In genomic region chr5:24595786-24596380, GRCm38 (mm10) we compare ENCODE assay signal across 10 mouse cellular contexts. TPM values are rescaled to one million over a fixed set of nuclear protein-coding genes. Genes with fewer than 3 reads are reported as not detected.
DNase-seq lines count a peak whose midpoint lies in the region; ATAC-seq and TF ChIP-seq lines count a peak whose summit lies in the region.
"Had no signal": no experiment of that assay in that cellular context is flagged by ENCODE, and none has a peak within 500 bp of the region (broad histone marks: within the 10 kb centered on the region; RNA-seq: fewer than 3 reads in every experiment).

No protein-coding gene starts in this region.

- H3K4me3 ChIP-seq in E14TG2a.4 (replicated peaks; ENCODE audit: low read length) = 0 out of 2 replicates have a peak overlapping the region, but pooled peaks have one; percentile 17
- peak overlapping the region; percentile 31 for H3K4me3 ChIP-seq in forebrain, embryonic 13.5 days
- H3K4me3 ChIP-seq in midbrain, embryonic 10.5 days = peak overlapping the region; percentile 39; the same call in 1 of the 2 replicates
- H3K4me3 ChIP-seq: embryonic facial prominence, embryonic 13.5 days had no signal

- peak overlapping the region; percentile 63 for H3K4me2 ChIP-seq in forebrain, embryonic 13.5 days
- H3K4me2 ChIP-seq: embryonic facial prominence, embryonic 13.5 days had no signal

- peaks cover 29% of the 10 kb centered on the region for H3K36me3 ChIP-seq in E14TG2a.4 (ENCODE audit: insufficient read depth, low read length)
- peaks cover 49% of the 10 kb centered on the region for H3K36me3 ChIP-seq in forebrain, embryonic 13.5 days (ENCODE audit: poor library complexity, severe bottlenecking)
- peaks cover 47% of the 10 kb centered on the region for H3K36me3 ChIP-seq in midbrain, embryonic 10.5 days

- no peak for TF ChIP-seq CTCF in E14TG2a.4 (conservative IDR thresholded peaks at IDR 0.05; ENCODE audit: low read length)

- WGBS in forebrain, embryonic 13.5 days = 40% methylated on average over 14 of the region's 14 CpGs
- 52% methylated on average over 14 of the region's 14 CpGs for WGBS in midbrain, embryonic 10.5 days

- no peaks in the 10 kb centered on the region for H3K9me3 ChIP-seq in E14TG2a.4 (ENCODE audit: low read length)
- no peaks in the 10 kb centered on the region for H3K9me3 ChIP-seq in forebrain, embryonic 13.5 days (replicated peaks)
- no peaks in the 10 kb centered on the region for H3K9me3 ChIP-seq in midbrain, embryonic 10.5 days (replicated peaks)
- H3K9me3 ChIP-seq: embryonic facial prominence, embryonic 13.5 days had no signal

- peak; percentile 13; the same call in 1 of the 2 replicates for ATAC-seq in forebrain, embryonic 13.5 days

- peak overlapping the region; percentile 100 for H3K27ac ChIP-seq in forebrain, embryonic 13.5 days
- peak overlapping the region; percentile 89 for H3K27ac ChIP-seq in midbrain, embryonic 10.5 days (replicated peaks)
- H3K27ac ChIP-seq: embryonic facial prominence, embryonic 13.5 days had no signal

- H3K4me1 ChIP-seq in E14TG2a.4 (replicated peaks; ENCODE audit: low read depth, low read length) = peaks cover 78% of the 10 kb centered on the region
- peaks cover 79% of the 10 kb centered on the region for H3K4me1 ChIP-seq in forebrain, embryonic 13.5 days
- peaks cover 84% of the 10 kb centered on the region for H3K4me1 ChIP-seq in midbrain, embryonic 10.5 days

- peak; percentile 16 for DNase-seq in embryo, embryonic 10.5 days (ENCODE audit: low spot score)
- no peak for DNase-seq in embryo, embryonic 10 days (ENCODE audit: low spot score)
- no peak for DNase-seq in midbrain, embryonic 10.5 days (ENCODE audit: low spot score)
- no peak for DNase-seq in left cerebral cortex, postnatal 25 days (ENCODE audit: low spot score in 2 of 2)
- DNase-seq in adrenal gland, postnatal 25 days = no peak
- DNase-seq in adrenal gland, adult (ENCODE audit: inconsistent age in 2 of 2, low spot score in 1 of 2) = no peak

- intact Hi-C loops in left cerebral cortex, postnatal 25 days (cut with DNase I) = loop anchor here (2.0 kb wide), 1 partner anchor 109 kb away; no protein-coding TSS in a partner anchor

- peak overlapping the region; percentile 66 for H3K9ac ChIP-seq in forebrain, embryonic 13.5 days

- H3K27me3 ChIP-seq in E14TG2a.4 (ENCODE audit: insufficient read depth, low read length) = peaks cover 49% of the 10 kb centered on the region
- H3K27me3 ChIP-seq in forebrain, embryonic 13.5 days = no peaks in the 10 kb centered on the region
- H3K27me3 ChIP-seq in midbrain, embryonic 10.5 days (ENCODE audit: low read depth, poor library complexity, severe bottlenecking) = peaks cover 69% of the 10 kb centered on the region

RNA-seq across cellular contexts. Expression of gene Chpf2, which starts 9.3 kb away (rescaled TPM):
- 15.0 and 17.2 TPM in 2 replicates for polyA plus RNA-seq in forebrain, embryonic 13.5 days (2015; fragmentation: Nextera tagmentation; extraction: Ambion mirVana)
- 14.8 and 19.7 TPM in 2 replicates for polyA plus RNA-seq in midbrain, embryonic 10.5 days (2016; fragmentation: Nextera tagmentation; extraction: Ambion mirVana)
- total RNA-seq in left cerebral cortex, postnatal 25 days (2021) = 10 to 100 TPM; 68.8 to 77.3 TPM
- 40.7 and 66.4 TPM in 2 replicates for total RNA-seq in adrenal gland, postnatal 25 days (2021)

RNA-seq across cellular contexts. Expression of gene Abcf2, which starts 18.6 kb away (rescaled TPM):
- 117 and 124 TPM in 2 replicates for polyA plus RNA-seq in forebrain, embryonic 13.5 days (2015; fragmentation: Nextera tagmentation; extraction: Ambion mirVana)
- 160 and 170 TPM in 2 replicates for polyA plus RNA-seq in midbrain, embryonic 10.5 days (2016; fragmentation: Nextera tagmentation; extraction: Ambion mirVana)
- total RNA-seq in left cerebral cortex, postnatal 25 days (2021) = 10 to 100 TPM; 80.6 to 81.4 TPM
- total RNA-seq in adrenal gland, postnatal 25 days (2021) = 74.1 and 76.8 TPM in 2 replicates

RNA-seq across cellular contexts. Expression of gene Smarcd3, which starts 28.3 kb away (rescaled TPM):
- 111 and 114 TPM in 2 replicates for polyA plus RNA-seq in forebrain, embryonic 13.5 days (2015; fragmentation: Nextera tagmentation; extraction: Ambion mirVana)
- 32.4 and 44.8 TPM in 2 replicates for polyA plus RNA-seq in midbrain, embryonic 10.5 days (2016; fragmentation: Nextera tagmentation; extraction: Ambion mirVana)
- total RNA-seq in left cerebral cortex, postnatal 25 days (2021) = 100 to 1,000 TPM in 1 of 2 experiments, 10 to 100 TPM in 1; 93.4 to 105 TPM
- 14.5 and 18.7 TPM in 2 replicates for total RNA-seq in adrenal gland, postnatal 25 days (2021)

RNA-seq across cellular contexts. Expression of gene 4931409K22Rik, which starts 39.3 kb away (rescaled TPM):
- 0.62 TPM in 2 replicates for polyA plus RNA-seq in forebrain, embryonic 13.5 days (2015; fragmentation: Nextera tagmentation; extraction: Ambion mirVana)
- 0.05 TPM in 1 of 2 replicates, not detected in the other for polyA plus RNA-seq in midbrain, embryonic 10.5 days (2016; fragmentation: Nextera tagmentation; extraction: Ambion mirVana)
- not detected for total RNA-seq in left cerebral cortex, postnatal 25 days (2021)
- total RNA-seq in adrenal gland, postnatal 25 days (2021) = not detected in 2 replicates
- total RNA-seq: liver, adult 2 months had no signal
- polyA plus RNA-seq: liver, adult 2 months had no signal

RNA-seq across cellular contexts. Expression of gene Asb10, which starts 55.1 kb away (rescaled TPM):
- 0.06 and 0.15 TPM in 2 replicates for polyA plus RNA-seq in forebrain, embryonic 13.5 days (2015; fragmentation: Nextera tagmentation; extraction: Ambion mirVana)
- 0.06 and 0.15 TPM in 2 replicates for polyA plus RNA-seq in midbrain, embryonic 10.5 days (2016; fragmentation: Nextera tagmentation; extraction: Ambion mirVana)
- total RNA-seq in left cerebral cortex, postnatal 25 days (2021) = not detected
- 0.67 TPM in 1 of 2 replicates, not detected in the other for total RNA-seq in adrenal gland, postnatal 25 days (2021)
- total RNA-seq: liver, adult 2 months had no signal
